Mouse (Mus musculus) layer of hippocampus, adult 18-20 months (tissue): ENCODE data around the gene Irf3. TPM values are rescaled to one million over a fixed set of nuclear protein-coding genes. Genes with fewer than 3 reads are reported as not detected.
A peak's percentile ranks its signal among the peaks of the same experiment; 100 is the strongest.
"Not testable (repeated sequence)": the region's sequence is repeated elsewhere in the genome, so short reads cannot be mapped to it uniquely, and the experiment has no call there.

Experiments used
- DNase-seq, 2 experiments: peaks; one replicate each; pipeline ENCODE4 v3.0.0; 2022; ENCODE audit warnings: low spot score in 2 of 2
- total RNA-seq, 2 experiments: library from RNA; stranded (reverse); gene quantifications; 2 replicates each; pipeline ENCODE4 v1.2.3; 2021

The Irf3 gene
- total RNA-seq, 2 experiments from 2014 or later, result 41.5 to 43.7 TPM

DNA sequence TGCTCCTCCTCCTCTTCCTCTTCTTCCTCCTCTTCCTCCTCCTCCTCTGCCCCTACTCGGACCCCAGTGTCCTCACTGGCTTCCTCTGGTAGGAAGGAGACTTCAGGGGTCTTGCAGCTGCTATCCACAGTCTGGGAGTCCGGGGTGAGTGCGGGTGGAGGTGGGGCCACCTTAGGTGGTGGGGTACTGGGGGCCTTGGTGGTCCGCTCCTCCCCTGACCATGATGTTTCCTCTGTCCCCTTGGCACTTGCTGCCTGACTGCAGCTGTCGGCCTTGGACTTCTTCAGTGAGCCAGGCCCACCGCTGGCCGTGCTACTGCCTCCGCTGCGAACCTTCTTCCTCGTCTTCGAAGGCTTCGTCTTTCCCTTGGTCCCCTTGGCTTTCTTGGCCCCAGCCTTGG is 9.1 kb downstream of the Irf3 start:
- no peak for DNase-seq

DNA sequence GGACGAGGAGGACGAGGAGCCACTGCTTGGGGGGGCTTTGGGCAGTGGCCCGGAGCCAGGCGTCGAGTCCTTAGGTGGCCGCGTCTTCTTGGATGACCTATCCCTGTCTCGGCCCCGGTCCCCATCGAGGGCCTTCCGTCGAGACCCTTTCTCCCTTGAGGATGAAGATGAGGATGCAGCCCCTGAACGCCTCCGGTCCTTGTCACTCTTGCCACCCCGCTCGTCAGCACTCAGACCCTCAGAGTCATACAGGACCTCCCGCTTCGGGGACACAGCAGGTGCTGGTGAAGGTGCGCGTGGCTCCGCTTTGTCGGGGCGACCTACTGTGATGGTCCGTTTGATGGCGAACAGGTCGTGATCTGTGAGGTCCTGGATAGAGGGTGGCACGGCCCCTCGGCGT is 9.7 kb downstream of the Irf3 start:
- DNase-seq, result no peak

DNA sequence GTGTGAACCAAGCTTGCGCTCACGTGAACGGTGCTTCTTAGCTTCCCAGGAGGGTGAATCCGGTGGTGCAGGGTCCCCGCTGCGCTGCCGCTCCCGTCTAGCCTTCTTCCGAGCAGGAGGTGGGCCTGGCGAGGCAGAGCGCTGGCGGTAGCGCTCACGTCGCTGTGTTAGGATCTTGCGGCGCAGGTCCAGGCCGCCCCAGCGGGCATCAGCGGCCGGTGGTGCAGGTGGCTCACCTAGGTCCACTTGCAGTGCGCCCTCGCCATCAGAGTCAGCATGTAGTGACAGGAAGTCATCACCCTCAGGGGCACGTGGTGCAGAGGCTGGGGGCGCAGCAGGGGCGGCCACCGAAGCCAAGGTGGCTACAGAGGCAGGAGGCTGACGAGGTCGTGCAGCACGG is 10.4 kb downstream of the Irf3 start:
- no peak for DNase-seq

- no peak for DNase-seq
Measured at GRCm38 (mm10) chr7:45008411-45008810, 11.0 kb downstream of the Irf3 start.

- DNase-seq, result no peak
Measured at GRCm38 (mm10) chr7:45012011-45012410, 14.6 kb downstream of the Irf3 start.

DNA sequence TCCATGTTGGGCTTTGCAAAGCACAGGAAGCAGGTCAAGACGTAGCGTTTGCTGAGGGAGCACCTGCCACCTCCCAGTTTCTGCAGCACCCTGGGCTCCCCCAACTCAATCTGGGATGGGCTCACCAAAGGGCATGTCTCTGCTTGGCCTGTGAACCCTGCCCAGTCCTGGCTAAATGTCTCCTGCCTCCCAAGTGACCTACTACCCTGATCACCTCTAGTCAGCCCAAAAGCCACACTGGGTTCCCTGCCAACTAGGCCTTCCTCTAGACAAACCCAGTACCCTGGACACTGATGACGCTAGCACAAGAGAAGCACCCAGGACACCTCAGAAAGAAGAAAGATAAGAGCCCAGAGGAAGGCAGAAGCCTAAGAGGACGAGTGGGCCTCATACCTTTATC is 15.4 kb downstream of the Irf3 start:
- DNase-seq, result no peak

DNA sequence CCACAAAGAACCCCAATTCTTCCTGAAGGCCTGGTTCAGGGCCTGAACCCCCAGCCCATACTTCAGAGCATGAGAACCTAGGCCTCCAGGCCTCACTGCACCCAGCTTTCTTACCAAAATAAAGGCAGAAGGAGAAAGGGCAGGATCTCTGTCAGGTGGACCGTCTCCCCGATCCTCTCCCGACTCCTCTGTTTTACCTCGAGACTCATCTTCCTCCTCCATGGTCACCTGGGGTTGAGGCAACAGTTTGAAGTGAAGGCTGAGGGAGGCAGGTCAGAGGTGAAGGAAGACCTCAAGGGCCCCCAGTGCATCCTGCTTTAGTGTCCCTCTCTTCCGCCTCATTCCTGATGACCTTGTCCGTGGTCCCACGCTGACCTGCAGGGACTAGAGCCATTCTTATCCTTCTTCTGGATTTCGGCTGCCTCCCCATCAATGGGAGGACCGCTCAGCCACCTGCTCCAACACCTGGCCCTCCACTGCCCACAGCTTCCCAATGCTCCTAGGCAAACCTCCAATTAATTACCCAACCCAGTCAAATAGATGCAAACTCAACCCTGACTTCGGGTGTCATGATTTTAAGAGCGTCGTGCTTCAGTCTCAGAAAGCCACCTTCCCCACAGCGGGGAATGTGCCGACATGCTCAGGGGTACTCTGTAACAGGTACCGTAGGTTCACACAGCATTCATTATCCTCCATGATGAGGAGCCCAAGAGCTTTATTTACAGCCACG is 16.1 kb downstream of the Irf3 start:
- no peak for DNase-seq

DNA sequence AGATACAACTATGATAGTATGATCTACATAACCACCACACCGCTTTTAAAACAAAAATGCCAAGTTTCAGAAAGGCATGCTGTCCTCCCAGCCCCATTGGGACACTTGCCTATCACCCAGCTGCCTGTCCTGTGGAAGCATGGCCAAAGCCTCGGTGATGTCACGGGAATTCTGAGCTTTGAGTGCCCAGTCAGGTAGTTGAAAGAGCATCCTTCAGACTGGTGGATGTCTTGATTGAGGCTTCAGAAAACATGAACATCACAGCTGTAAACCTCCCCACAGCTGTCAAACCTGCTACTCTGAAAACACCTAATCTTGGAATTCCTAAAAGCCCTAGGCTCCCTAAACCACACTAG is 16.6 kb downstream of the Irf3 start:
- DNase-seq, result no peak

DNA sequence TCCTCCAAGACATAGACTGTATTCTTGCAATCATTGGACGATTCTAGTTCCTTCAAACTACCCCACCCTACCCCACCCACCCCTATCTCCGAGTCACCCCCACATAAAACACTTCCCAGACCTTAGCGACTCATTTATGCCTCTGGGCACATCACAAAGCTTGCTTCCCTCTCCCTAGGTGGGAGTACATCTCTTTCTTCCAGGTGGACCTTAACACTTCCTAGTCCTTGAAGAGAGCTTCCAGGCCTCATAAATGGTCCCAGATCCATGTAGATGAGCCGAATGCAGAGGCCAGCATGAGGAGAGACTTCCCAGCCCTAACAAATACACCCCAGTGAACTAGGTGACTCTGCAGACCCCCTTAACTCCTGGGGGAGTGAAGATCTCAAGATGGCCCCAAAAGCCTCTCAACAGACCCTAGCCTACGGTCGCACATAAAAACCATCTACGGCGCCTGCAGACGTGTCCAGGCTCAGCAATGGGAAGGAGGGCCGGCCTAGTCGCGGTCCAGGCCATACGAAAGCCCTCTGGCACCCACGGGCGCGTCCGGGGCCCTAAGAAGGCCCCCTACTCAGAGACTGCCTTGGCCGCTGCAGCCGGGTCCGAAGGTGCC is 18.0 kb downstream of the Irf3 start:
- DNase-seq, result peak in 1 of 2 experiments; percentile 39

DNA sequence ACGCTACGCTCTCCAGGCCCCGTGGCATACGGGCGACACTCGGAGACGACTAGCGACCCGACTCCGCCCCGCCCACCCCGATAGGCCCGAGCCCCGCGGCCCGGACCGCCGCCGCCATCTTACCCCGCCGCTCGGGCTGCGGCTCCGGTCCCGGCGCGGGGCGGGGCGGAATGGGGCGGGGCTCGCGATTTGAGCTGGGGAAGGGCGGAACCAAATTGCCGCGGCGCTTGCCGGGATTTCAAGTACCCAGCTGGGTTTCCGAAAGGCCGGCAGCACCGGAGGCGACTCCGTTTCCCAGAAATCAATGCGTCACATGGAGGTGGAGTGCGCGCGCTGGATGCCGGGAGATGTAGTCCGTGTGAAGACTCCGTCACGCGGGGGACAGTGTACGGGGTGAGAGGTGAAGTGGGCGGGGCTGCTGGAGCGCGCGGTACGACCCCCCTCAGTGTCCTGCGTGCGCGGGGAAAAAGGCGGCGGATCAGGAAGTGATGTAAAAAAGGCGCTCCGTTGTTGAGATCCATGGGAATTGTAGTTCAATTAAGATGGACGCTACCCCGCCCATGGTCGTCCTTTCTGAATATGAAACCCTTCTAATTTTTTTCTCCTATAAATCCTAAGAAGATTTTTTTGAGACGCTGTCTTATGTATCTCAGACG is 18.6 kb downstream of the Irf3 start, which contains the start of gene Scaf1:
Gene Scaf1, minus strand, starts transcription at position 407 of the 656 bp plus-strand sequence.
- peak; percentile 100 for DNase-seq

- no peak for DNase-seq
Measured at GRCm38 (mm10) chr7:45016761-45017160, 19.3 kb downstream of the Irf3 start.

- DNase-seq, result peak; percentile 84 to 89
Measured at GRCm38 (mm10) chr7:45017242-45018061, 20.0 kb downstream of the Irf3 start, which contains the start of gene Rras. Rras (plus strand) TSS chr7:45017961.

DNA sequence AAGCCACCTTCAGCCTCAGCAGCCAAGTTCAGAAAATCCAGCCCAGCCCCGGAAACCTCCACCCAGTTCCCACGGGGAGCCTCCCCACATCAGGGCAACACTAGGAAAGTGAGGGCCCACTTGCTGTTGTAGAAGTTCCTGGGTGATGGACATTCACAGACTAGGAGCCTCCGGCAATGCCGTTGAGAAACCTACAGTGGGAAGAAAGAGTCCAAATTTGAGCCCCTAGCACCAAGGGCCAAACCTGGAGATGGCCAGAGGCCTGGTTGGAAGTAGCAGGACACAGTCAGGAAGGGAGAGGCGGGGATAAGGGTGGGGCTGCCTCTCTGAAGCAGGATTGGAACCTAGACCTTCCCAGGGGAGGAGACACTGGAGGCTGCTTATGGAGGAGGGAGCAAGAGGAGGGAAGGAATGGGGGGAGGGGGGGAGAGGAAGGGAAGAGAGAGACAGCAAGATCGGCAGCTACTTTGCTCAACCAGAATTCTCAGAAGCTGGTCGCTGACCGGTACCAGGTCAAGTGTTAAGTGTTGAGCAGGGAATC is 21.7 kb downstream of the Irf3 start:
- no peak for DNase-seq

GRCm38 (mm10) chr7:45020225-45020624 is 22.8 kb downstream of the Irf3 start:
- no peak for DNase-seq

GRCm38 (mm10) chr7:45023711-45024110 is 26.3 kb downstream of the Irf3 start:
- DNase-seq, result not testable (repeated sequence)

- DNase-seq, result no peak
Measured at GRCm38 (mm10) chr7:45024281-45025248, 27.1 kb downstream of the Irf3 start.

- no peak for DNase-seq
Measured at GRCm38 (mm10) chr7:45025601-45026220, 28.3 kb downstream of the Irf3 start.

- DNase-seq, result no peak
Measured at GRCm38 (mm10) chr7:45026256-45026655, 28.8 kb downstream of the Irf3 start.

DNA sequence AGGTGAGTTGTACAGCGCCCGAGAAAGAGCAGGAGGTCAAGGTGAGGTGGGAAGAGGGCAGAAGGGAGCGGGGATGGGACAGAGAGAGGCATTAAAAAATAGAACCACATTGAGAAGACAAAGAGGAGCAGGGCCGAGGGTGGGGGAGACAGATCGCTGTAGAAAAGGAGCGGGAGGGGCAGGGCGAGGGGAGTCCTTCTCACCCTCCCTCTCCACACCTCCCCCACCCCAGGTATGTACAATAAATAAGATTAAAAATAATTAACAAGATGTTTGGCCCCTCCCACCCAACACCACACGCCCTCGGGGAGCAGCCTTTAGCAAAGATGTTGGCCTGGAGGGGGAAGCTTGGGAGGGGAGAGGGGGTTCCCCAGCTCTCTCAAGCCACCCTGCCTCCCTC is 30.3 kb downstream of the Irf3 start:
- no peak for DNase-seq

DNA sequence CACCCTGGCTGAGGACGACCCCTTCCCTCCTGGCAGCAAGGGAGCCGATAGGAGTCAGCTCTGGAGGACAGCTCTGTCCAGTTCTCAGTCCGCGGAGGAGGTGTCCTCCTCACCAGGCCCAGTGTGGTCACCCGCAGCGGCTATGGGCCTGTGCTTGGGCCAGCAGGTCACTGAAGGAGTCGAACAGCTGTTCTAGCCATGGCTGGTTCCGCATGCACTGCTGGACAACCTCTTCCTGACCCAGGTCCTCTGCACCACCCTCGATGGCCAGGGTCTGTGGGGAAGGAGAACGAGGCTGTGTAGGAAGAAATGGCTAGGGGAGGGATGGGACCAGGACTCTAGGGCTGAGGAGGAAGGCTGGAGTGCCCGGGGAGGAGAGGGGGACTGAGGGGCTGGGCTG is 30.9 kb downstream of the Irf3 start:
- no peak for DNase-seq
